Mouse (Mus musculus) adrenal gland, postnatal 36 days (tissue): ENCODE data around the gene Prr23a1. TPM values are rescaled to one million over a fixed set of nuclear protein-coding genes. Genes with fewer than 3 reads are reported as not detected.

ENCODE experiments used
- DNase-seq, 2 experiments: peaks; one replicate each; pipeline ENCODE4 v3.0.0; 2021; ENCODE audit warnings: mixed read lengths in 1 of 2
- long read RNA-seq, 2 experiments: library from polyadenylated mRNA; stranded (forward); transcript quantifications; one replicate each; pipeline ENCODE4 v2.0.0; 2021; ENCODE audit warnings: borderline sequencing depth in 2 of 2
- total RNA-seq, 2 experiments: library from RNA; stranded (reverse); gene quantifications; 2 replicates each; pipeline ENCODE4 v1.2.3; 2021

Gene Prr23a1
- not detected for total RNA-seq
- long read RNA-seq, experiment 1, result 0 reads
- long read RNA-seq, experiment 2, result 0 reads

DNA sequence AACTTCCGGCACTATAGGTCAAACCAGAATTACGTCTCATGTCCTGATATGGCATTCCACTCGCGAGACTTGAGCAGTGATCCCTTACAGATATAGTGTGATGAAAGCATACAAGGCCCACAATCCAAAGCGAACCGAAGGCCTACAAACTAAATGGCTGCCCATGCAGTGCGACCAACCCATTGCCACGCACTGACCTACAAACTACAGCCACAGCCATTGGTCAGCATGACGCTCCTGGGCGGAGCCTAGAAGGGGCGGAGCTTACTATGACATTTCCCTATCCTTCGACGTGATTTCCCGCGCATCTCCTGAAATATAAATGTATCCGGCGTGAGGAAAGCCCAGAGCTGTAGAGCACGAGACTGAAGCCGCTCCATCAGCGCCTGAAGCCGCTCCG, at the start of gene Prr23a1:
Prr23a1 (plus strand) TSS at position 387 of the 400 bp plus-strand sequence.
- DNase-seq, result no peak

GRCm38 (mm10) chr9:98799021-98799420, 43.3 kb upstream of the Prr23a1 start:
- no peak for DNase-seq

GRCm38 (mm10) chr9:98803971-98804370, 38.3 kb upstream of the Prr23a1 start:
- DNase-seq, result no peak

DNA sequence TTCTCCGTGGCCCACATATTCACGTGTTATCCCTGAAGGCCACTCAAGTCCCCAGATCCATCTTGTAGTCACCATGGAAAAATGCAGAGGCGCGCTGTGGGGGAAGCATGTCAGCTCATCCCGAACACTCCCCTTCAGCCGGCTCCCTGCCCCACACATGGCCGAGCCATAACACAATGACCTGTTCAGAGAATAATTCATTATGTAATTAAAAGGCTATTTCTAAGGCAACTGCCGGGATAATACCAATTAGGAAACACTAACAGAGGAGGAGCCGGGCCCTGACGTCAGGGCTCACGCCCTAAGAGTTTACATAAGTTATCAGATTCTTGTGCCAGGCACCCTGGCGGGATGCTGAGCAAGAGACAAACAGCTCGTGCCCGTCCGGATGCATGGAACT, 36.8 kb upstream of the Prr23a1 start:
- DNase-seq, result peak in 1 of 2 experiments; percentile 12

DNA sequence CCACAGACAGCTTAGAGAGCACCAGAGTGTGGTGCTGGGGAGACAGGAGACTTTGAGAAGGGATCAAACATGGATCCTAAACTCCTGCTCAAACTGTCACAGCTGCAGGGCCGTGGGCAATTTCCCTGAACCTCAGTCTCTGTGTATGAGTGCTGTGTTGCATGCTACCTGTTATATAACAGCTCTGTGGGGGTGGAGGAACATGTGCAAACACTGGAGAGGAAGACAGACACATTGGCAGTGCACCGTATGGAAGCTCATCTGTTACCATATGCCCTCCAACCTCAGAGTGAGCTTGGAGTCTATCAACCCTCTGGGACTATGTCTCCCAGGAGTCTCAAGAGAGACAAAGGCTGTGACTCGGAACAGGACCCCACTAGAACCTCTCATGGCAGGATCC, 36.4 kb upstream of the Prr23a1 start:
- no peak for DNase-seq

GRCm38 (mm10) chr9:98807631-98808030, 34.7 kb upstream of the Prr23a1 start:
- DNase-seq, result no peak

GRCm38 (mm10) chr9:98809526-98809925, 32.8 kb upstream of the Prr23a1 start:
- DNase-seq, result peak; percentile 36 to 60

DNA sequence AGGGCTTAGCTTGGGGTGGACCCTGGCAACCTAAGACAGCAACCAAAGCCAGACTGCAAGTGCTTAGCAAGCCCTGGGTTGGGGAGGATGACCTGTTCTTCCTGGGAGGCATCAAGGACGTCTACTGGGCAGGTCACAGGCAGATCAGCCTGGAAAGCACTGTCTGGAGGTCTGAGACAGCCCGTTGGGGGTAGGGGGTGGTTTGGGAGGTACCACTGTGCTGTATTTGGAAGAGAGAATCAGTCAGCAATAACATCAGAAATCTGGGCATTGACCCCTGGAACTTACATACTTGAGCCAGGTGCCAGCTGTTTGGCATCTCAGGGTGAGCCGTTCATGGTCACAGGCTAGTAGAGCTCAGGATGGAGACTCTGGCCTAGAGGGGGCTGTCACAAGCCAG, 26.2 kb upstream of the Prr23a1 start:
- no peak for DNase-seq

GRCm38 (mm10) chr9:98817592-98817991, 24.7 kb upstream of the Prr23a1 start:
- DNase-seq, result peak; percentile 30 to 37

DNA sequence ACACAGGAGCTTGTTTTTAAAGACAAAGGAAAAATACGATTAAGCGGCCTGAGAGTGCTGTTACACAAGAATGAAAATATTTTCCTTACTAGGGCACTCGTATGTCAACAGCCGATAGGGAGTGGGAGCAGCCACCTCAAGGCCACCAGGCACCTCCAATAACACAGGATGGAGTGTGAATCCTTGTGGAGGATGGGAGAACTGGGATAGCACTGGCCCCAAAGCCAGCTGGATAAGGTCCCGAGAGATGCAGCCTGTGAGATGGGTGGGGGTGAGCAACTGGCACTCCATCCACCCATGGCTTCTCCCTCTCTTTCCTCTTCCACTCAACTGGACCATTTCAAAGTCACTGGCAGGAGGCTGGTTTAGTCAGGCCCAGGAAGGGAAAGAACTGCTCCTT, 23.3 kb upstream of the Prr23a1 start:
- no peak for DNase-seq

GRCm38 (mm10) chr9:98819481-98819880, 22.8 kb upstream of the Prr23a1 start:
- no peak for DNase-seq

DNA sequence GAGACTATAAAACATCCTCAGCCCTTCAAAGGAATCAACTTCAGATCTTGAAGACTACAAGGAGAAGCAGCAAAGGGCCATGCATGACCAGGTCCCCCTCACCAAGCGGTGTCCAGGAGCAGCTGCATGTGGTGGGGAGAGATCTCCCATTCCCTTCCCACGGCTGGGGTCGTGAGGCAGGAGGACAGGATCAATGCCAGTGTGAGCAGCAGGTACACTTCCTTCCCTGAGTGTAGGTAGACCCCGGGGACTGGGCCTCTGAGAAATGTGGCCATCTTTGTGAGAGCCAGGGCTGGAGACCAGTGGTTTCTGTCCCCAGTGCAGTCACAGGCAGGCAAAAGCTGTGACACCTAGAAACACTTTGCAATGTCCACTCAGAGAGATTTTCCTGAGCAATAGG, 21.8 kb upstream of the Prr23a1 start:
- no peak for DNase-seq

DNA sequence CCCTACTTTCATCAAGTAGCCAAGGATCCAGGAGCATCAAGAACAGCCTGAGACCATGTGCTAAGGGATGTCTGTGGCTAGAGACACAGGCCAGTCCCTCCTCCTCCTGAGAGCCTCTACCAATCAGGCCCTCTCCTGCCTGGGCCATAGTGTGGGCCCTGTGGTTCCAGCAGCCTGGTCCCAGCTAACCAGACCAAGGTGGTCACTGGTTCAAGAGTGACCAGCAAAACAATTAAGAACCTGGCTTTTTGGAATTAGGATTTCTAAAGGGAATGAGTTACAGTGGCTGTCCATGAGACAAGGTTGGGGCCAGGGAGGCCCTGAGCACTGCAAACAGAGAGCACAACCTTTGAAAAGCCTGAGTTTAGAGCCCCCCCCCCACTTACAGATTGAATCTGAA, 21.2 kb upstream of the Prr23a1 start:
- DNase-seq, result no peak

DNA sequence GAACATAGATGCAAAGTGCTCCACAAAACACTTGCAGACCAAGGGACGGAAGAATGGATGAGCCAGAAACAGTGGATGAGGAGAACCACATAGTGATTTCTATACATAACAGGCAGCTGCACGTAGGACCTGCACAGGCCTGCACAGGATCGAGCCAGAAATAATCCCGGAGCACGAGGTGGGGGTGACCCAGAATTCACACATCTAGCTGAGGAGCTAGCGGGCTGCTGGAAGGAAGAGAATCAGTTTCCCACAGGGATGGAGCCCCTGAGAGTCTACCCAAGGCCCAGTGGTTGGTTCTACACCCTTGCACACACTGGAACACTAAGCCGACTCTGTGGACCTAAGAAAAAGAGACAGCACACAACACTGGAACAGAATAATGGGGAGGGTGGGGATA, 18.5 kb upstream of the Prr23a1 start:
- no peak for DNase-seq

- DNase-seq, result no peak
Measured at GRCm38 (mm10) chr9:98829508-98829907, 12.8 kb upstream of the Prr23a1 start.

- no peak for DNase-seq
Measured at GRCm38 (mm10) chr9:98837537-98838074, 4.7 kb upstream of the Prr23a1 start.

GRCm38 (mm10) chr9:98856210-98856609, 13.9 kb downstream of the Prr23a1 start, which contains the start of gene Prr23a2:
Gene Prr23a2 (plus strand): TSS chr9:98856494.
- no peak for DNase-seq

- DNase-seq, result peak; percentile 8 to 17
Measured at GRCm38 (mm10) chr9:98863463-98863862, 21.2 kb downstream of the Prr23a1 start.

- DNase-seq, result no peak
Measured at GRCm38 (mm10) chr9:98864571-98864970, 22.3 kb downstream of the Prr23a1 start, which contains the start of gene Prr23a3. Gene Prr23a3 (plus strand): TSS chr9:98864767.

Other genes starting within 250 kb of the Prr23a1 start
- 10 to 100 TPM; 57.8 to 72.0 TPM for gene Mrps22, start 240.8 kb upstream of the Prr23a1 start, total RNA-seq
- not detected for gene Prr23a2, start 14.0 kb downstream of the Prr23a1 start, total RNA-seq
- gene Prr23a3, start 22.3 kb downstream of the Prr23a1 start, total RNA-seq, result not detected
- gene 7420426K07Rik, start 60.6 kb downstream of the Prr23a1 start, total RNA-seq, result not detected
- gene Foxl2, start 112.8 kb downstream of the Prr23a1 start, total RNA-seq, result not detected
- 10 to 100 TPM; 18.3 to 24.9 TPM for gene Faim, start 143.9 kb downstream of the Prr23a1 start, total RNA-seq
- gene Gm1123, start 193.2 kb downstream of the Prr23a1 start, total RNA-seq, result not detected